Comparison of ENCODE assay signal across 9 mouse cellular contexts in genomic region chr17:22417510-22417909, GRCm38 (mm10). TPM values are rescaled to one million over a fixed set of nuclear protein-coding genes. Genes with fewer than 3 reads are reported as not detected.
DNase-seq lines count a peak whose midpoint lies in the region; ATAC-seq and TF ChIP-seq lines count a peak whose summit lies in the region.
"Had no signal": no experiment of that assay in that cellular context is flagged by ENCODE, and none has a peak within 500 bp of the region (broad histone marks: within the 10 kb centered on the region; RNA-seq: fewer than 3 reads in every experiment).

No protein-coding gene starts in this region.

- no peak; the same call in none of the 2 replicates for TF ChIP-seq CTCF in heart, adult 2 months (IDR thresholded peaks at IDR 0.05)

- WGBS in heart, adult 2 months = 1% methylated on average over 3 of the region's 3 CpGs
- WGBS in heart, embryonic 11.5 days (ENCODE audit: insufficient replicate concordance) = 0% methylated on average over 3 of the region's 3 CpGs
- WGBS in forebrain, embryonic 15.5 days = 1% methylated on average over 3 of the region's 3 CpGs
- 0% methylated on average over 3 of the region's 3 CpGs for WGBS in hindbrain, embryonic 16.5 days
- WGBS in midbrain, embryonic 10.5 days = 0% methylated on average over 3 of the region's 3 CpGs

- DNase-seq in heart, adult 2 months = peak; percentile 49 to 75
- peak; percentile 47 for DNase-seq in c-Kit-positive CD71-positive TER-119-negative erythroid progenitor cells, embryonic 14.5 days (ENCODE audit: low read depth)
- peak; percentile 15 to 19 for DNase-seq in layer of hippocampus, postnatal 36 days
- DNase-seq in midbrain, embryonic 10.5 days (ENCODE audit: low spot score) = peak; percentile 63
- peak; percentile 36 to 77 for DNase-seq in spleen, adult 18-20 months

- 0 out of 2 replicates have a peak, but pooled peaks have one; percentile 14 for TF ChIP-seq EP300 in heart, adult 2 months (IDR thresholded peaks at IDR 0.05; ENCODE audit: insufficient read depth, low read depth, low read length)

- H3K4me3 ChIP-seq in heart, adult 2 months = no peak overlapping the region
- no peak overlapping the region for H3K4me3 ChIP-seq in heart, embryonic 11.5 days (ENCODE audit: low read depth, low read length)
- H3K4me3 ChIP-seq in forebrain, embryonic 15.5 days = no peak overlapping the region
- H3K4me3 ChIP-seq in hindbrain, embryonic 16.5 days (ENCODE audit: low read length) = no peak overlapping the region
- no peak overlapping the region for H3K4me3 ChIP-seq in midbrain, embryonic 10.5 days
- H3K4me3 ChIP-seq: lung, embryonic 15.5 days had no signal

- no peaks in the 10 kb centered on the region for H3K79me2 ChIP-seq in heart, adult 2 months (replicated peaks; ENCODE audit: control insufficient read depth, insufficient read depth, low read length)

- H3K4me2 ChIP-seq in heart, embryonic 11.5 days = no peak overlapping the region
- no peak overlapping the region for H3K4me2 ChIP-seq in forebrain, embryonic 15.5 days (replicated peaks)
- no peak overlapping the region for H3K4me2 ChIP-seq in hindbrain, embryonic 16.5 days (ENCODE audit: low read length)
- H3K4me2 ChIP-seq: lung, embryonic 15.5 days had no signal

- no peaks in the 10 kb centered on the region for H3K36me3 ChIP-seq in heart, adult 2 months (ENCODE audit: control insufficient read depth, insufficient read depth, low read length)
- H3K36me3 ChIP-seq in heart, embryonic 11.5 days (ENCODE audit: control insufficient read depth, insufficient read depth, low read length) = no peaks in the 10 kb centered on the region
- H3K36me3 ChIP-seq in forebrain, embryonic 15.5 days = no peaks in the 10 kb centered on the region
- no peaks in the 10 kb centered on the region for H3K36me3 ChIP-seq in hindbrain, embryonic 16.5 days (ENCODE audit: control insufficient read depth, insufficient read depth, low read length)
- no peaks in the 10 kb centered on the region for H3K36me3 ChIP-seq in midbrain, embryonic 10.5 days
- H3K36me3 ChIP-seq: lung, embryonic 15.5 days had no signal

- ATAC-seq in heart, embryonic 11.5 days (replicated peaks; ENCODE audit: insufficient number of reproducible peaks, low FRiP score, low TSS enrichment) = no peak; the same call in 1 of the 2 replicates
- peak; percentile 63 for ATAC-seq in forebrain, embryonic 15.5 days (replicated peaks)
- ATAC-seq in hindbrain, embryonic 16.5 days = peak; percentile 73

- no peaks in the 10 kb centered on the region for H3K9me3 ChIP-seq in heart, embryonic 11.5 days (replicated peaks; ENCODE audit: control insufficient read depth, low read length)
- no peaks in the 10 kb centered on the region for H3K9me3 ChIP-seq in forebrain, embryonic 15.5 days
- H3K9me3 ChIP-seq in hindbrain, embryonic 16.5 days (ENCODE audit: control insufficient read depth, low read length) = no peaks in the 10 kb centered on the region
- no peaks in the 10 kb centered on the region for H3K9me3 ChIP-seq in midbrain, embryonic 10.5 days (replicated peaks)
- H3K9me3 ChIP-seq: lung, embryonic 15.5 days had no signal

- TF ChIP-seq POLR2A in heart, adult 2 months (IDR thresholded peaks at IDR 0.05; ENCODE audit: insufficient read depth, low read depth, low read length) = no peak

- H3K4me1 ChIP-seq in heart, adult 2 months (ENCODE audit: control insufficient read depth, insufficient read depth, low read length) = no peaks in the 10 kb centered on the region
- no peaks in the 10 kb centered on the region for H3K4me1 ChIP-seq in heart, embryonic 11.5 days (ENCODE audit: control insufficient read depth, insufficient read depth, low read length)
- H3K4me1 ChIP-seq in forebrain, embryonic 15.5 days = no peaks in the 10 kb centered on the region
- H3K4me1 ChIP-seq in hindbrain, embryonic 16.5 days (ENCODE audit: control insufficient read depth, insufficient read depth, low read depth, low read length) = no peaks in the 10 kb centered on the region
- no peaks in the 10 kb centered on the region for H3K4me1 ChIP-seq in midbrain, embryonic 10.5 days
- H3K4me1 ChIP-seq: lung, embryonic 15.5 days had no signal

- intact Hi-C loops in heart, adult 2 months (cut with DNase I) = loop anchor here (2.0 kb wide), 1 partner anchor 65 kb away; no protein-coding TSS in a partner anchor

- no peak overlapping the region for H3K9ac ChIP-seq in heart, adult 2 months (ENCODE audit: low read depth, low read length)
- H3K9ac ChIP-seq in heart, embryonic 11.5 days (ENCODE audit: low read depth, low read length) = no peak overlapping the region
- no peak overlapping the region for H3K9ac ChIP-seq in forebrain, embryonic 15.5 days (replicated peaks)
- H3K9ac ChIP-seq in hindbrain, embryonic 16.5 days (ENCODE audit: low read depth, low read length) = no peak overlapping the region
- H3K9ac ChIP-seq: lung, embryonic 15.5 days had no signal

- H3K27ac ChIP-seq in heart, adult 2 months = no peak overlapping the region
- no peak overlapping the region for H3K27ac ChIP-seq in heart, embryonic 11.5 days (ENCODE audit: low read depth, low read length)
- no peak overlapping the region for H3K27ac ChIP-seq in forebrain, embryonic 15.5 days (replicated peaks)
- no peak overlapping the region for H3K27ac ChIP-seq in hindbrain, embryonic 16.5 days (ENCODE audit: low read depth, low read length)
- H3K27ac ChIP-seq in midbrain, embryonic 10.5 days (replicated peaks) = no peak overlapping the region
- H3K27ac ChIP-seq: lung, embryonic 15.5 days had no signal

- H3K27me3 ChIP-seq in heart, adult 2 months (ENCODE audit: control insufficient read depth, insufficient read depth, low read length) = no peaks in the 10 kb centered on the region
- no peaks in the 10 kb centered on the region for H3K27me3 ChIP-seq in heart, embryonic 11.5 days (ENCODE audit: control insufficient read depth, insufficient read depth, low read length)
- H3K27me3 ChIP-seq in forebrain, embryonic 15.5 days = no peaks in the 10 kb centered on the region
- no peaks in the 10 kb centered on the region; the same call in 1 of the 2 replicates for H3K27me3 ChIP-seq in hindbrain, embryonic 16.5 days (replicated peaks; ENCODE audit: control insufficient read depth, insufficient read depth, low read length)
- no peaks in the 10 kb centered on the region for H3K27me3 ChIP-seq in midbrain, embryonic 10.5 days (ENCODE audit: low read depth, poor library complexity, severe bottlenecking)
- H3K27me3 ChIP-seq: lung, embryonic 15.5 days had no signal

RNA-seq across cellular contexts. Expression of gene Zfp946, which starts 6.5 kb away (rescaled TPM):
- 1 to 10 TPM; 2.9 to 3.3 TPM for total RNA-seq in heart, adult 2 months (2021)
- 1.4 and 2.3 TPM in 2 replicates for polyA plus RNA-seq in heart, adult 2 months (2012; rRNA removed)
- polyA plus RNA-seq in heart, embryonic 11.5 days (2014; fragmentation: Nextera tagmentation; extraction: Ambion mirVana) = 11.7 and 11.8 TPM in 2 replicates
- 35.9 and 38.1 TPM in 2 replicates for polyA plus RNA-seq in forebrain, embryonic 15.5 days (2015; fragmentation: Nextera tagmentation; extraction: Ambion mirVana)
- polyA plus RNA-seq in hindbrain, embryonic 16.5 days (2015; fragmentation: Nextera tagmentation; extraction: Ambion mirVana) = 34.4 and 35.8 TPM in 2 replicates
- total RNA-seq in layer of hippocampus, postnatal 36 days (2021) = 10 to 100 TPM; 10.9 to 12.3 TPM
- polyA plus RNA-seq in midbrain, embryonic 10.5 days (2016; fragmentation: Nextera tagmentation; extraction: Ambion mirVana) = 21.5 and 23.6 TPM in 2 replicates

RNA-seq across cellular contexts. Expression of gene Zfp758, which starts 56.3 kb away (rescaled TPM):
- total RNA-seq in heart, adult 2 months (2021) = 10 to 100 TPM in 1 of 2 experiments, 1 to 10 TPM in 1; 9.2 to 10.2 TPM
- 0.92 and 1.5 TPM in 2 replicates for polyA plus RNA-seq in heart, adult 2 months (2012; rRNA removed)
- 7.5 and 8.4 TPM in 2 replicates for polyA plus RNA-seq in heart, embryonic 11.5 days (2014; fragmentation: Nextera tagmentation; extraction: Ambion mirVana)
- 8.4 and 8.8 TPM in 2 replicates for polyA plus RNA-seq in forebrain, embryonic 15.5 days (2015; fragmentation: Nextera tagmentation; extraction: Ambion mirVana)
- 8.6 and 9.0 TPM in 2 replicates for polyA plus RNA-seq in hindbrain, embryonic 16.5 days (2015; fragmentation: Nextera tagmentation; extraction: Ambion mirVana)
- 10 to 100 TPM; 12.6 to 12.9 TPM for total RNA-seq in layer of hippocampus, postnatal 36 days (2021)
- 7.7 and 9.0 TPM in 2 replicates for polyA plus RNA-seq in midbrain, embryonic 10.5 days (2016; fragmentation: Nextera tagmentation; extraction: Ambion mirVana)

RNA-seq across cellular contexts. Expression of gene Zfp944, which starts 56.3 kb away (rescaled TPM):
- total RNA-seq in heart, adult 2 months (2021) = 1 to 10 TPM; 4.6 to 4.9 TPM
- 1.4 and 2.8 TPM in 2 replicates for polyA plus RNA-seq in heart, adult 2 months (2012; rRNA removed)
- polyA plus RNA-seq in heart, embryonic 11.5 days (2014; fragmentation: Nextera tagmentation; extraction: Ambion mirVana) = 8.8 and 10.6 TPM in 2 replicates
- 18.4 and 20.0 TPM in 2 replicates for polyA plus RNA-seq in forebrain, embryonic 15.5 days (2015; fragmentation: Nextera tagmentation; extraction: Ambion mirVana)
- 12.1 and 13.8 TPM in 2 replicates for polyA plus RNA-seq in hindbrain, embryonic 16.5 days (2015; fragmentation: Nextera tagmentation; extraction: Ambion mirVana)
- total RNA-seq in layer of hippocampus, postnatal 36 days (2021) = 10 to 100 TPM; 10.2 to 11.6 TPM
- 14.8 TPM in 2 replicates for polyA plus RNA-seq in midbrain, embryonic 10.5 days (2016; fragmentation: Nextera tagmentation; extraction: Ambion mirVana)
